Mouse (Mus musculus): ENCODE measurements around the gene Banf1. TPM values are rescaled to one million over a fixed set of nuclear protein-coding genes. Genes with fewer than 3 reads are reported as not detected.
"Not testable (repeated sequence)": the region's sequence is repeated elsewhere in the genome, so short reads cannot be mapped to it uniquely, and the experiment has no call there.

Banf1 gene
- 442 and 445 TPM in 2 replicates for polyA plus RNA-seq (2015; fragmentation: Nextera tagmentation; extraction: Ambion mirVana)

- Histone ChIP-seq H3K27me3 (no peaks in the 10 kb centered on the region), H3K9me3 (no peaks in the 10 kb centered on the region), H3K27ac (peak within 1 kb of the TSS; percentile 95), H3K4me1 (peaks cover 24% of the 10 kb centered on the region), H3K36me3 (peaks cover 61% of the 10 kb centered on the region), H3K4me2 (replicated peaks) (peak within 1 kb of the TSS; percentile 93), H3K4me3 (peak within 1 kb of the TSS; percentile 99), H3K9ac (peak within 1 kb of the TSS; percentile 91)
- under 1% methylated on average over 29 of the region's 33 CpGs for WGBS
- no peak for ATAC-seq (ENCODE audit: low FRiP score, low read depth)
Measured at GRCm38 (mm10) chr19:5367053-5367359, at the start of gene Banf1. Banf1 (minus strand) TSS chr19:5367168.

- Histone ChIP-seq H3K36me3 (peaks cover 5% of the 10 kb centered on the region; the same call in 1 of the 2 replicates), H3K9ac (no peak overlapping the region), H3K4me1 (peaks cover 4% of the 10 kb centered on the region; the same call in 1 of the 2 replicates), H3K4me2 (replicated peaks) (no peak overlapping the region), H3K9me3 (no peaks in the 10 kb centered on the region), H3K4me3 (no peak overlapping the region), H3K27ac (no peak overlapping the region), H3K27me3 (no peaks in the 10 kb centered on the region)
- 80% methylated on average over 2 of the region's 2 CpGs for WGBS
- no peak for ATAC-seq (ENCODE audit: low FRiP score, low read depth)
Measured at GRCm38 (mm10) chr19:5414534-5414957, 47.6 kb upstream of the Banf1 start.

- WGBS = 81% methylated on average over 4 of the region's 4 CpGs
- no peak overlapping the region for H3K27ac ChIP-seq
- no peak overlapping the region for H3K9ac ChIP-seq
- peaks cover 5% of the 10 kb centered on the region for H3K36me3 ChIP-seq
- H3K4me3 ChIP-seq = no peak overlapping the region
- H3K4me1 ChIP-seq = peaks cover 8% of the 10 kb centered on the region
- H3K9me3 ChIP-seq = no peaks in the 10 kb centered on the region
- no peaks in the 10 kb centered on the region for H3K27me3 ChIP-seq
- ATAC-seq (ENCODE audit: low FRiP score, low read depth) = no peak
- no peak overlapping the region for H3K4me2 ChIP-seq (replicated peaks)
Measured at GRCm38 (mm10) chr19:5413840-5414239, 46.9 kb upstream of the Banf1 start.

GRCm38 (mm10) chr19:5411961-5412360 lies 45.0 kb upstream of the Banf1 start:
- Histone ChIP-seq H3K9me3 (no peaks in the 10 kb centered on the region), H3K9ac (0 out of 2 replicates have a peak overlapping the region, but pooled peaks have one; percentile 14), H3K27ac (no peak overlapping the region), H3K36me3 (peaks cover 4% of the 10 kb centered on the region), H3K4me3 (no peak overlapping the region), H3K4me1 (peaks cover 22% of the 10 kb centered on the region), H3K27me3 (no peaks in the 10 kb centered on the region), H3K4me2 (replicated peaks) (no peak overlapping the region)
- no peak for ATAC-seq (ENCODE audit: low FRiP score, low read depth)
- 56% methylated on average over 5 of the region's 5 CpGs for WGBS

GRCm38 (mm10) chr19:5410641-5411040 lies 43.7 kb upstream of the Banf1 start:
- Histone ChIP-seq H3K9ac (no peak overlapping the region), H3K9me3 (no peaks in the 10 kb centered on the region), H3K27ac (no peak overlapping the region), H3K36me3 (peaks cover 4% of the 10 kb centered on the region; the same call in 1 of the 2 replicates), H3K4me1 (peaks cover 26% of the 10 kb centered on the region), H3K4me3 (no peak overlapping the region), H3K4me2 (replicated peaks) (no peak overlapping the region), H3K27me3 (no peaks in the 10 kb centered on the region)
- 83% methylated on average over 5 of the region's 5 CpGs for WGBS
- ATAC-seq (ENCODE audit: low FRiP score, low read depth) = no peak

GRCm38 (mm10) chr19:5409068-5409467 lies 42.1 kb upstream of the Banf1 start:
- no peaks in the 10 kb centered on the region for H3K27me3 ChIP-seq
- WGBS = 40% methylated on average over 5 of the region's 5 CpGs
- no peak overlapping the region for H3K4me3 ChIP-seq
- no peak overlapping the region for H3K9ac ChIP-seq
- no peaks in the 10 kb centered on the region for H3K9me3 ChIP-seq
- peaks cover 4% of the 10 kb centered on the region; the same call in 1 of the 2 replicates for H3K36me3 ChIP-seq
- H3K27ac ChIP-seq = no peak overlapping the region
- H3K4me1 ChIP-seq = peaks cover 26% of the 10 kb centered on the region
- H3K4me2 ChIP-seq (replicated peaks) = no peak overlapping the region
- ATAC-seq (ENCODE audit: low FRiP score, low read depth) = no peak

- H3K36me3 ChIP-seq = peaks cover 4% of the 10 kb centered on the region; the same call in 1 of the 2 replicates
- peaks cover 26% of the 10 kb centered on the region for H3K4me1 ChIP-seq
- peak overlapping the region; percentile 54 for H3K4me3 ChIP-seq
- no peak overlapping the region for H3K27ac ChIP-seq
- 92% methylated on average over 13 of the region's 13 CpGs for WGBS
- H3K9ac ChIP-seq = peak overlapping the region; percentile 67; the same call in 1 of the 2 replicates
- no peak for ATAC-seq (ENCODE audit: low FRiP score, low read depth)
- peak overlapping the region; percentile 68 for H3K4me2 ChIP-seq (replicated peaks)
- H3K9me3 ChIP-seq = no peaks in the 10 kb centered on the region
- no peaks in the 10 kb centered on the region for H3K27me3 ChIP-seq
Measured at GRCm38 (mm10) chr19:5408057-5409001, 41.4 kb upstream of the Banf1 start.

GRCm38 (mm10) chr19:5407133-5407532 lies 40.2 kb upstream of the Banf1 start:
- WGBS = 19% methylated on average over 7 of the region's 7 CpGs
- Histone ChIP-seq H3K9me3 (no peaks in the 10 kb centered on the region), H3K27me3 (no peaks in the 10 kb centered on the region), H3K4me2 (replicated peaks) (peak overlapping the region; percentile 68), H3K27ac (peak overlapping the region; percentile 85), H3K4me1 (peaks cover 26% of the 10 kb centered on the region), H3K36me3 (peaks cover 4% of the 10 kb centered on the region; the same call in 1 of the 2 replicates), H3K9ac (peak overlapping the region; percentile 67), H3K4me3 (peak overlapping the region; percentile 54)
- peak; percentile 55; the same call in 1 of the 2 replicates for ATAC-seq (ENCODE audit: low FRiP score, low read depth)

- Histone ChIP-seq H3K9ac (peak overlapping the region; percentile 67), H3K4me2 (replicated peaks) (peak overlapping the region; percentile 68), H3K27ac (peak overlapping the region; percentile 85), H3K4me1 (peaks cover 22% of the 10 kb centered on the region), H3K4me3 (peak overlapping the region; percentile 54)
- not testable (repeated sequence) for H3K36me3 ChIP-seq, H3K9me3 ChIP-seq, H3K27me3 ChIP-seq
- peak; percentile 81 for ATAC-seq (ENCODE audit: low FRiP score, low read depth)
- WGBS = 11% methylated on average over 25 of the region's 25 CpGs
Measured at GRCm38 (mm10) chr19:5406531-5407126, 39.7 kb upstream of the Banf1 start.

GRCm38 (mm10) chr19:5405924-5406323 lies 39.0 kb upstream of the Banf1 start:
- H3K4me3 ChIP-seq = peak overlapping the region; percentile 42
- H3K27me3 ChIP-seq = no peaks in the 10 kb centered on the region
- H3K4me2 ChIP-seq (replicated peaks) = peak overlapping the region; percentile 65
- H3K36me3 ChIP-seq = peaks cover 4% of the 10 kb centered on the region; the same call in 1 of the 2 replicates
- WGBS = 20% methylated on average over 7 of the region's 7 CpGs
- no peak for ATAC-seq (ENCODE audit: low FRiP score, low read depth)
- H3K27ac ChIP-seq = peak overlapping the region; percentile 52; the same call in 1 of the 2 replicates
- peaks cover 22% of the 10 kb centered on the region for H3K4me1 ChIP-seq
- H3K9ac ChIP-seq = peak overlapping the region; percentile 67
- no peaks in the 10 kb centered on the region for H3K9me3 ChIP-seq

- ATAC-seq (ENCODE audit: low FRiP score, low read depth) = no peak
- Histone ChIP-seq H3K27me3 (no peaks in the 10 kb centered on the region), H3K4me1 (peaks cover 4% of the 10 kb centered on the region; the same call in 1 of the 2 replicates), H3K36me3 (no peaks in the 10 kb centered on the region), H3K4me2 (replicated peaks) (no peak within 1 kb of the TSS), H3K27ac (no peak within 1 kb of the TSS), H3K9me3 (no peaks in the 10 kb centered on the region), H3K4me3 (no peak within 1 kb of the TSS), H3K9ac (no peak within 1 kb of the TSS)
- 75% methylated on average over 8 of the region's 8 CpGs for WGBS
Measured at GRCm38 (mm10) chr19:5402293-5402692, 35.3 kb upstream of the Banf1 start, which contains the start of gene Tsga10ip. Tsga10ip (minus strand) TSS chr19:5402526.

GRCm38 (mm10) chr19:5401073-5401472 lies 34.1 kb upstream of the Banf1 start:
- 74% methylated on average over 4 of the region's 4 CpGs for WGBS
- H3K4me2 ChIP-seq (replicated peaks); H3K4me3 ChIP-seq; H3K9me3 ChIP-seq; H3K36me3 ChIP-seq; ATAC-seq (ENCODE audit: low FRiP score, low read depth); H3K27me3 ChIP-seq; H3K27ac ChIP-seq; H3K4me1 ChIP-seq: not testable (repeated sequence)
- H3K9ac ChIP-seq = 0 out of 2 replicates have a peak overlapping the region, but pooled peaks have one; percentile 25

Data from limb, embryonic 13.5 days (tissue).